Mouse (Mus musculus) G1E (cell line): ENCODE results near the gene Lgals9.
"Not testable (repeated sequence)": the region's sequence is repeated elsewhere in the genome, so short reads cannot be mapped to it uniquely, and the experiment has no call there.

Experiments
- CTCF ChIP-seq: IDR thresholded peaks from 2 replicates; pipeline ENCODE4 v1.5.1; 2012; ENCODE audit warnings: low read depth, low read length, inconsistent platforms, mixed read lengths
- POLR2AphosphoS5 ChIP-seq: IDR thresholded peaks from 2 replicates; pipeline ENCODE4 v1.6.1; 2012; ENCODE audit warnings: low read depth, low read length, inconsistent platforms; ENCODE audit not compliant: insufficient replicate concordance
- TAL1 ChIP-seq: conservative IDR thresholded peaks from 2 replicates; pipeline ENCODE4 v1.6.1; 2012; ENCODE audit warnings: low read depth, low read length, inconsistent platforms, mixed read lengths

GRCm38 (mm10) chr11:78990875-78991543, 6.3 kb upstream of the Lgals9 start:
- not testable (repeated sequence) for TF ChIP-seq CTCF, POLR2AphosphoS5, TAL1
